Mouse (Mus musculus) forebrain, embryonic 15.5 days (tissue): ENCODE measurements around the gene Nfib. TPM values are rescaled to one million over a fixed set of nuclear protein-coding genes. Genes with fewer than 3 reads are reported as not detected.

Source experiments
- ATAC-seq: fragments of 200-750 bp; cut with Nextera tagmentation; replicated peaks from 2 replicates; pipeline ENCODE4 v1.8.0; 2017; ENCODE audit warnings: mild to moderate bottlenecking, moderate TSS enrichment, moderate library complexity
- H3K27ac ChIP-seq: fragments of 300-500 bp; sonication (generic); replicated peaks from 2 replicates; pipeline ENCODE4 v1.5.1; 2015; ENCODE audit warnings: mild to moderate bottlenecking, inconsistent platforms
- H3K27me3 ChIP-seq: fragments of 300-500 bp; sonication (generic); 2 replicates; pipeline ENCODE4 v1.6.1; 2015; ENCODE audit warnings: inconsistent platforms
- H3K36me3 ChIP-seq: fragments of 300-500 bp; sonication (generic); 2 replicates; pipeline ENCODE4 v1.6.1; 2015; ENCODE audit warnings: mild to moderate bottlenecking, inconsistent platforms
- H3K4me1 ChIP-seq: fragments of 300-500 bp; sonication (generic); 2 replicates; pipeline ENCODE4 v1.6.1; 2015; ENCODE audit warnings: inconsistent platforms
- H3K4me2 ChIP-seq: fragments of 300-500 bp; sonication (generic); replicated peaks from 2 replicates; pipeline ENCODE4 v1.6.1; 2015; ENCODE audit warnings: mild to moderate bottlenecking, inconsistent platforms
- H3K4me3 ChIP-seq: fragments of 300-500 bp; sonication (generic); 2 replicates; pipeline ENCODE4 v1.5.1; 2015; ENCODE audit warnings: mild to moderate bottlenecking, inconsistent platforms
- H3K9ac ChIP-seq: fragments of 300-500 bp; sonication (generic); replicated peaks from 2 replicates; pipeline ENCODE4 v1.6.1; 2015; ENCODE audit warnings: mild to moderate bottlenecking, inconsistent platforms
- H3K9me3 ChIP-seq: fragments of 300-500 bp; sonication (generic); 2 replicates; pipeline ENCODE4 v1.6.1; 2016; ENCODE audit warnings: inconsistent platforms
- WGBS: fragments of 180-500 bp; shearing (Covaris S2); methylation state at CpG from one replicate; pipeline ENCODE4 v1.1.7; 2015; ENCODE audit warnings: mixed read lengths; 5-methylcytosine and 5-hydroxymethylcytosine counted together
- polyA plus RNA-seq: library from polyadenylated mRNA; unstranded; fragments of >200 nt; fragmentation: Nextera tagmentation; extraction: Ambion mirVana; gene quantifications from 2 replicates; pipeline ENCODE4 v1.2.1, GENCODE M21; 2015

Nfib gene
- polyA plus RNA-seq, 1 experiment from 2014 or later, result 282 TPM

DNA sequence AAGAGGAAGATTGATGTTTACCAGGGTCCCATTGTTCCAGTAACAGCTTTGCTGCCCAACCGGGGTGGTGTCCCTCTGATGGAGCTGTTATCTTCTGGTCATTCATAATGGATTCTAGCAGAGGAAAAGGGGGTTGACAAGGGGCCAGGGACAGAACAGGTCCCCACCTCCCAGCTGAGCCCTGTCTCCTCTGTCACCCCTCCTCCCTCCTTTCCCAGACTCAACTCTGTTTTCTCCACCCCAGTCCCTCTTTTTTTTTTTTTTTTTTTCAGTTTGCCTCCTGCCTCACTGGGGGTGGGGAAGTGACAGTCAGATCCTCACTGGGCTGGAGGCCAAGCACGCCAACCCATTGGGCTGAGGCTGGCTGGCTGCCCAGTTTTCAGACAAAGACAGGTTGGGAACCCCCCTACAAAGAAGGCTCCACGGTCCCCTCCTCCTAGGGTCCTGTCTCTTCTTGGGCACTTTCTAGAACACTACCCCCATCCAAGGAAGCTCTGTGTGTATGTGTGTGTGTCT, 83.2 kb downstream of the Nfib start:
- 6% methylated on average over 3 of the region's 3 CpGs for WGBS
- Histone ChIP-seq H3K27me3 (no peaks in the 10 kb centered on the region), H3K27ac (peak overlapping the region; percentile 87), H3K4me3 (no peak overlapping the region), H3K36me3 (no peaks in the 10 kb centered on the region), H3K9ac (0 out of 2 replicates have a peak overlapping the region, but pooled peaks have one; percentile 2), H3K9me3 (no peaks in the 10 kb centered on the region), H3K4me2 (peak overlapping the region; percentile 8; the same call in 1 of the 2 replicates), H3K4me1 (peaks cover 43% of the 10 kb centered on the region)
- ATAC-seq, result peak; percentile 87

GRCm38 (mm10) chr4:82619539-82619941, 86.0 kb downstream of the Nfib start:
- no peaks in the 10 kb centered on the region for H3K36me3 ChIP-seq
- WGBS, result 45% methylated on average over 12 of the region's 12 CpGs
- H3K9ac ChIP-seq, result no peak overlapping the region; the same call in 1 of the 2 replicates
- no peaks in the 10 kb centered on the region for H3K27me3 ChIP-seq
- H3K27ac ChIP-seq, result peak overlapping the region; percentile 70
- no peak overlapping the region for H3K4me3 ChIP-seq
- no peaks in the 10 kb centered on the region for H3K9me3 ChIP-seq
- H3K4me2 ChIP-seq, result no peak overlapping the region
- ATAC-seq, result peak; percentile 47; the same call in 1 of the 2 replicates
- H3K4me1 ChIP-seq, result peaks cover 47% of the 10 kb centered on the region

- no peak overlapping the region for H3K4me3 ChIP-seq
- no peaks in the 10 kb centered on the region for H3K9me3 ChIP-seq
- peak overlapping the region; percentile 70 for H3K27ac ChIP-seq
- H3K36me3 ChIP-seq, result no peaks in the 10 kb centered on the region
- ATAC-seq, result no peak
- no peak overlapping the region; the same call in 1 of the 2 replicates for H3K9ac ChIP-seq
- 16% methylated on average over 2 of the region's 2 CpGs for WGBS
- H3K4me1 ChIP-seq, result peaks cover 52% of the 10 kb centered on the region
- no peak overlapping the region for H3K4me2 ChIP-seq
- H3K27me3 ChIP-seq, result no peaks in the 10 kb centered on the region
Observed at GRCm38 (mm10) chr4:82619003-82619402, 86.5 kb downstream of the Nfib start.

GRCm38 (mm10) chr4:82617257-82617656, 88.3 kb downstream of the Nfib start:
- Histone ChIP-seq H3K4me1 (peaks cover 43% of the 10 kb centered on the region), H3K36me3 (no peaks in the 10 kb centered on the region)

GRCm38 (mm10) chr4:82615712-82616111, 89.8 kb downstream of the Nfib start:
- no peak overlapping the region for H3K27ac ChIP-seq
- H3K9ac ChIP-seq, result no peak overlapping the region
- H3K36me3 ChIP-seq, result no peaks in the 10 kb centered on the region
- no peaks in the 10 kb centered on the region for H3K27me3 ChIP-seq
- ATAC-seq, result no peak
- no peaks in the 10 kb centered on the region for H3K9me3 ChIP-seq
- H3K4me3 ChIP-seq, result no peak overlapping the region
- peaks cover 35% of the 10 kb centered on the region for H3K4me1 ChIP-seq
- WGBS, result 83% methylated on average over 5 of the region's 5 CpGs
- no peak overlapping the region for H3K4me2 ChIP-seq

More at GRCm38 (mm10) chr4:82617257-82617656, 88.3 kb downstream of the Nfib start:
- Histone ChIP-seq H3K4me2 (no peak overlapping the region), H3K27ac (no peak overlapping the region), H3K27me3 (no peaks in the 10 kb centered on the region), H3K9me3 (no peaks in the 10 kb centered on the region), H3K4me3 (no peak overlapping the region), H3K9ac (no peak overlapping the region)
- 90% methylated on average over 10 of the region's 10 CpGs for WGBS
- ATAC-seq, result no peak

GRCm38 (mm10) chr4:82614466-82614805, 91.1 kb downstream of the Nfib start:
- 12% methylated on average over 7 of the region's 7 CpGs for WGBS
- ATAC-seq, result peak; percentile 57
- Histone ChIP-seq H3K4me2 (no peak overlapping the region), H3K9me3 (no peaks in the 10 kb centered on the region), H3K27ac (peak overlapping the region; percentile 82), H3K9ac (no peak overlapping the region), H3K4me1 (peaks cover 35% of the 10 kb centered on the region), H3K36me3 (no peaks in the 10 kb centered on the region), H3K27me3 (no peaks in the 10 kb centered on the region), H3K4me3 (no peak overlapping the region)

GRCm38 (mm10) chr4:82613606-82614465, 91.7 kb downstream of the Nfib start:
- WGBS, result 19% methylated on average over 7 of the region's 7 CpGs
- Histone ChIP-seq H3K4me3 (no peak overlapping the region), H3K9me3 (no peaks in the 10 kb centered on the region), H3K4me1 (peaks cover 29% of the 10 kb centered on the region), H3K4me2 (0 out of 2 replicates have a peak overlapping the region, but pooled peaks have one; percentile 13), H3K27me3 (no peaks in the 10 kb centered on the region), H3K36me3 (no peaks in the 10 kb centered on the region), H3K27ac (peak overlapping the region; percentile 82), H3K9ac (0 out of 2 replicates have a peak overlapping the region, but pooled peaks have one; percentile 5)
- ATAC-seq, result peak; percentile 84

DNA sequence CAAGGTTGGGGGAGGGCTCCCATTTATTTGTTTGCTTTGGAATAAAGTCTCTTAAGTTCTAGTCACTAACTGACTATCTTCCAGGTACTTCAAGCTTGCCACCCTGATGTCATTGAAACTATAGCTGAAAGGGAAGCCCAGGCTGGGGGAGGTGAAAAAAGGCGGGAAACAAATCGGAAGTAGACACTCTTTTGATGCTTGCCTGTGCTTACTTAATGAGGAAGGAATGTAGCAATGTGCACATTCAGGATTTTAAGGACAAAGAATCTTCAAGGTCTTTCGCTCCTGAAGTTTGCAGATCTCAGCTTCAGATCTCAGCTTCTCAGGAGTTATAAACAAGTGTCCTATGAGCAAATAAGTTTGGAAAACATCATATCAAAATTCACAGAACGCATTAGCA, 95.9 kb downstream of the Nfib start:
- Histone ChIP-seq H3K9ac (no peak overlapping the region), H3K4me1 (peaks cover 27% of the 10 kb centered on the region), H3K36me3 (no peaks in the 10 kb centered on the region), H3K27me3 (no peaks in the 10 kb centered on the region), H3K9me3 (no peaks in the 10 kb centered on the region), H3K4me2 (no peak overlapping the region), H3K4me3 (no peak overlapping the region), H3K27ac (no peak overlapping the region)
- WGBS, result 54% methylated on average over 4 of the region's 4 CpGs
- ATAC-seq, result no peak

- Histone ChIP-seq H3K4me3 (no peak overlapping the region), H3K27me3 (no peaks in the 10 kb centered on the region), H3K36me3 (no peaks in the 10 kb centered on the region), H3K27ac (no peak overlapping the region), H3K9ac (no peak overlapping the region), H3K4me2 (no peak overlapping the region), H3K9me3 (no peaks in the 10 kb centered on the region), H3K4me1 (peaks cover 25% of the 10 kb centered on the region)
- WGBS, result 86% methylated on average over 9 of the region's 9 CpGs
- ATAC-seq, result no peak
Observed at GRCm38 (mm10) chr4:82608768-82609610, 96.6 kb downstream of the Nfib start.

- no peak overlapping the region for H3K4me2 ChIP-seq
- peaks cover 19% of the 10 kb centered on the region for H3K4me1 ChIP-seq
- no peak overlapping the region for H3K27ac ChIP-seq
- ATAC-seq, result no peak
- H3K9ac ChIP-seq, result no peak overlapping the region
- 72% methylated on average over 4 of the region's 4 CpGs for WGBS
- H3K27me3 ChIP-seq, result no peaks in the 10 kb centered on the region
- H3K4me3 ChIP-seq, result no peak overlapping the region
- H3K9me3 ChIP-seq, result no peaks in the 10 kb centered on the region
- no peaks in the 10 kb centered on the region for H3K36me3 ChIP-seq
Observed at GRCm38 (mm10) chr4:82607266-82607665, 98.3 kb downstream of the Nfib start.

GRCm38 (mm10) chr4:82606351-82606750, 99.2 kb downstream of the Nfib start:
- WGBS, result 62% methylated on average over 9 of the region's 9 CpGs
- no peak overlapping the region for H3K4me2 ChIP-seq
- H3K4me1 ChIP-seq, result peaks cover 19% of the 10 kb centered on the region
- no peak overlapping the region for H3K4me3 ChIP-seq
- H3K9ac ChIP-seq, result no peak overlapping the region
- no peaks in the 10 kb centered on the region for H3K36me3 ChIP-seq
- 0 out of 2 replicates have a peak overlapping the region, but pooled peaks have one; percentile 3 for H3K27ac ChIP-seq
- ATAC-seq, result no peak
- no peaks in the 10 kb centered on the region for H3K27me3 ChIP-seq
- no peaks in the 10 kb centered on the region for H3K9me3 ChIP-seq
